Mouse (Mus musculus) gastrocnemius, postnatal 10 days (tissue): Measurements from ENCODE around the gene Napb. TPM values are rescaled to one million over a fixed set of nuclear protein-coding genes. Genes with fewer than 3 reads are reported as not detected.
A peak's percentile ranks its signal among the peaks of the same experiment; 100 is the strongest.
"Not testable (repeated sequence)": the region's sequence is repeated elsewhere in the genome, so short reads cannot be mapped to it uniquely, and the experiment has no call there.

Experiments
- DNase-seq: peaks from one replicate; pipeline ENCODE4 v3.0.0; 2021; ENCODE audit warnings: mixed read lengths
- long read RNA-seq, 2 experiments: library from polyadenylated mRNA; stranded (forward); transcript quantifications; one replicate each; pipeline ENCODE4 v2.0.0; 2021
- total RNA-seq, 2 experiments: library from RNA; stranded (reverse); gene quantifications; 2 replicates each; pipeline ENCODE4 v1.2.3; 2021

The Napb gene
- 1 to 10 TPM; 4.0 to 7.8 TPM for total RNA-seq
- long read RNA-seq, experiment 1, full-length matches to known transcripts, result 1 of 4 reads
- long read RNA-seq, experiment 1, partial matches to known transcripts, result 1 of 4 reads
- long read RNA-seq, experiment 1, other reads (novel, unspliced or antisense), result 2 of 4 reads
- long read RNA-seq, experiment 2, full-length matches to known transcripts, result 1 of 4 reads
- long read RNA-seq, experiment 2, partial matches to known transcripts, result 0 of 4 reads
- long read RNA-seq, experiment 2, other reads (novel, unspliced or antisense), result 3 of 4 reads

- DNase-seq, result peak; percentile 86
Measured at GRCm38 (mm10) chr2:148732327-148733000, at the start of gene Napb. TSS of gene Napb (minus strand) at chr2:148732467.

GRCm38 (mm10) chr2:148781709-148782108, 49.4 kb upstream of the Napb start, which contains the start of gene 8030411F24Rik:
TSS of gene 8030411F24Rik (plus strand) at chr2:148782009.
- no peak for DNase-seq

- not testable (repeated sequence) for DNase-seq
Measured at GRCm38 (mm10) chr2:148771397-148771796, 39.1 kb upstream of the Napb start, which contains the start of gene Cst11. TSS of gene Cst11 (minus strand) at chr2:148771497.

- no peak for DNase-seq
Measured at GRCm38 (mm10) chr2:148763648-148764388, 31.6 kb upstream of the Napb start.

GRCm38 (mm10) chr2:148754310-148754846, 22.1 kb upstream of the Napb start:
- no peak for DNase-seq

GRCm38 (mm10) chr2:148751893-148752813, 19.9 kb upstream of the Napb start:
- DNase-seq, result peak; percentile 56

- DNase-seq, result no peak
Measured at GRCm38 (mm10) chr2:148750058-148750457, 17.8 kb upstream of the Napb start, which contains the start of gene Cstl1. TSS of gene Cstl1 (plus strand) at chr2:148750358.

- no peak for DNase-seq
Measured at GRCm38 (mm10) chr2:148743846-148744407, 11.7 kb upstream of the Napb start.

GRCm38 (mm10) chr2:148743001-148743400, 10.7 kb upstream of the Napb start:
- DNase-seq, result peak; percentile 29

- peak; percentile 42 for DNase-seq
Measured at GRCm38 (mm10) chr2:148731614-148732326, 497 bp downstream of the Napb start.

GRCm38 (mm10) chr2:148719271-148719995, 12.8 kb downstream of the Napb start:
- no peak for DNase-seq

- DNase-seq, result no peak
Measured at GRCm38 (mm10) chr2:148717072-148717471, 15.2 kb downstream of the Napb start.

GRCm38 (mm10) chr2:148712326-148712725, 19.9 kb downstream of the Napb start:
- no peak for DNase-seq

- DNase-seq, result no peak
Measured at GRCm38 (mm10) chr2:148707202-148707530, 25.1 kb downstream of the Napb start.

- no peak for DNase-seq
Measured at GRCm38 (mm10) chr2:148706409-148707201, 25.7 kb downstream of the Napb start.

GRCm38 (mm10) chr2:148698571-148698970, 33.7 kb downstream of the Napb start:
- DNase-seq, result no peak

- no peak for DNase-seq
Measured at GRCm38 (mm10) chr2:148690781-148691180, 41.5 kb downstream of the Napb start.

GRCm38 (mm10) chr2:148690291-148690690, 42.0 kb downstream of the Napb start:
- no peak for DNase-seq
